Mouse (Mus musculus) hindbrain, embryonic 16.5 days (tissue): ENCODE measurements around the gene Zbtb43. TPM values are rescaled to one million over a fixed set of nuclear protein-coding genes. Genes with fewer than 3 reads are reported as not detected.

Experiments used
- polyA plus RNA-seq: library from polyadenylated mRNA; unstranded; fragments of >200 nt; fragmentation: Nextera tagmentation; extraction: Ambion mirVana; gene quantifications from 2 replicates; pipeline ENCODE4 v1.2.1, GENCODE M21; 2015

Gene Zbtb43
- polyA plus RNA-seq, 1 experiment from 2014 or later, result 21.7 TPM

Other genes with a start within 250 kb of the Zbtb43 start
- gene Ralgps1, start 97.1 kb downstream of the Zbtb43 start, polyA plus RNA-seq, result 32.0 and 44.4 TPM in 2 replicates
- gene Zbtb34, start 37.2 kb downstream of the Zbtb43 start, polyA plus RNA-seq, result 5.3 and 7.8 TPM in 2 replicates
- 3.3 and 3.5 TPM in 2 replicates for gene Lmx1b, start 172.0 kb upstream of the Zbtb43 start, polyA plus RNA-seq